ENCODE assay signal across 17 mouse cellular contexts in the genomic region with DNA sequence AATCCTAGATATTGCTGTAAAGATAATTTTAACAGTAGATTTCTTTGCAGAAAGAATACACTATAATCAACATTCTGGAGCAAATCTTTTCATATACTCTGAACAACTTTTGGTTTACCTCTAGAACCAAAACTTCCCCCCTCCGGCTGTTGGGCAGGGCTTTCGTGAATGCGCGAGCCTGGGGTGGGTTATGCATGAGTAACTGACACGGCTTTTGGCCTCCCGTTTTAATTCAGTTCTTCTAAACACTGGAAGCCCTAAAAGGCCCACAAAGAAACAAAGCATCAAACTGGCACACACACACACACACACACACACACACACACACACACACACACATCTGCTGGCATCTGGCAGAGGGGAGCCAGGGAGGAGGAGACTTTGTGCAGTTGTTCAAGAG.
DNase-seq lines count a peak whose midpoint lies in the region; ATAC-seq and TF ChIP-seq lines count a peak whose summit lies in the region.
"Had no signal": no experiment of that assay in that cellular context is flagged by ENCODE, and none has a peak within 500 bp of the region (broad histone marks: within the 10 kb centered on the region; RNA-seq: fewer than 3 reads in every experiment).

No protein-coding gene starts in this region.

- no peaks in the 10 kb centered on the region for H3K27me3 ChIP-seq in lung, embryonic 15.5 days
- H3K27me3 ChIP-seq in limb, embryonic 10.5 days (ENCODE audit: low read depth, poor library complexity, severe bottlenecking), result no peaks in the 10 kb centered on the region
- H3K27me3 ChIP-seq: liver, embryonic 15.5 days; neural tube, embryonic 15.5 days had no signal

- no peak for TF ChIP-seq POLR2A in lung, adult 2 months (IDR thresholded peaks at IDR 0.05; ENCODE audit: borderline replicate concordance, extremely low read depth, low read depth, low read length)

- no peak overlapping the region for H3K4me2 ChIP-seq in lung, embryonic 15.5 days
- H3K4me2 ChIP-seq: liver, embryonic 15.5 days; neural tube, embryonic 15.5 days had no signal

- WGBS in lung, embryonic 15.5 days, result 69% methylated on average over 6 of the region's 6 CpGs
- 62% methylated on average over 6 of the region's 6 CpGs for WGBS in lung, adult 2 months
- 83% methylated on average over 6 of the region's 6 CpGs for WGBS in limb, embryonic 10.5 days

- H3K9ac ChIP-seq in lung, embryonic 15.5 days, result no peak overlapping the region
- H3K9ac ChIP-seq: liver, embryonic 15.5 days; neural tube, embryonic 15.5 days had no signal

- no peak overlapping the region for H3K4me3 ChIP-seq in gastrocnemius, adult 2 months
- no peak overlapping the region for H3K4me3 ChIP-seq in lung, embryonic 15.5 days
- H3K4me3 ChIP-seq in lung, adult 2 months (replicated peaks; ENCODE audit: extremely low read depth, low read depth, low read length), result no peak overlapping the region
- H3K4me3 ChIP-seq in limb, embryonic 10.5 days, result no peak overlapping the region
- H3K4me3 ChIP-seq: erythroblast, embryonic 14.5 days; liver, embryonic 15.5 days; neural tube, embryonic 15.5 days had no signal

- no peak for ATAC-seq in lung, embryonic 15.5 days (ENCODE audit: borderline replicate concordance, extremely low read depth, low FRiP score, low TSS enrichment)
- no peak for ATAC-seq in activated CD4-positive, CD25-positive, alpha-beta regulatory T cell, adult 4 months
- ATAC-seq: hindbrain, postnatal 0 days had no signal

- peaks cover 51% of the 10 kb centered on the region for H3K4me1 ChIP-seq in lung, embryonic 15.5 days
- peaks cover 11% of the 10 kb centered on the region for H3K4me1 ChIP-seq in lung, adult 2 months (ENCODE audit: control insufficient read depth, insufficient read depth, low read length)
- peaks cover 53% of the 10 kb centered on the region for H3K4me1 ChIP-seq in limb, embryonic 10.5 days

- peaks cover 7% of the 10 kb centered on the region; the same call in 1 of the 2 replicates for H3K36me3 ChIP-seq in lung, embryonic 15.5 days
- H3K36me3 ChIP-seq in limb, embryonic 10.5 days, result peaks cover 13% of the 10 kb centered on the region

- DNase-seq in gastrocnemius, adult 2 months, result no peak
- DNase-seq in gastrocnemius, adult 18-20 months (ENCODE audit: low spot score), result no peak
- no peak for DNase-seq in lung, adult 2 months
- no peak for DNase-seq in limb, embryonic 10.5 days (ENCODE audit: low spot score)
- DNase-seq in kidney, adult 8-10 months, result no peak
- no peak for DNase-seq in natural killer cell, adult 2 months (ENCODE audit: low spot score in 2 of 2)
- DNase-seq: cerebellum, adult 18-20 months; gastrocnemius, postnatal 36 days; heart, postnatal 10 days; layer of hippocampus, adult 9-11 months; retina, postnatal 1 day had no signal

- intact Hi-C loops in gastrocnemius, adult 2 months (cut with DNase I), result loop anchor here (5.0 to 10.0 kb wide), 2 partner anchors 42 to 160 kb away; a partner anchor contains a TSS

- H3K27ac ChIP-seq in gastrocnemius, adult 2 months, result peak overlapping the region; percentile 70
- peak overlapping the region; percentile 44 for H3K27ac ChIP-seq in lung, embryonic 15.5 days
- H3K27ac ChIP-seq in limb, embryonic 10.5 days, result peak overlapping the region; percentile 30; the same call in 1 of the 2 replicates
- H3K27ac ChIP-seq: hindbrain, postnatal 0 days; liver, embryonic 15.5 days; neural tube, embryonic 15.5 days had no signal

- TF ChIP-seq CTCF in gastrocnemius, adult 2 months (IDR thresholded peaks at IDR 0.05), result no peak
- TF ChIP-seq CTCF in lung, adult 2 months (IDR thresholded peaks at IDR 0.05; ENCODE audit: insufficient read depth, low read length), result no peak

- no peaks in the 10 kb centered on the region for H3K9me3 ChIP-seq in lung, embryonic 15.5 days
- H3K9me3 ChIP-seq in limb, embryonic 10.5 days (replicated peaks), result no peaks in the 10 kb centered on the region
- H3K9me3 ChIP-seq: liver, embryonic 15.5 days; neural tube, embryonic 15.5 days had no signal
